Mouse (Mus musculus) lung, embryonic 16.5 days (tissue): ENCODE measurements around the gene Cdh5. TPM values are rescaled to one million over a fixed set of nuclear protein-coding genes. Genes with fewer than 3 reads are reported as not detected.
A peak's percentile ranks its signal among the peaks of the same experiment; 100 is the strongest.

Experiments used
- ATAC-seq: fragments of 200-750 bp; cut with Nextera tagmentation; 2 replicates; pipeline ENCODE4 v1.8.0; 2017; ENCODE audit warnings: low read depth, mild to moderate bottlenecking, moderate library complexity
- H3K27ac ChIP-seq: fragments of 300-500 bp; sonication (generic); 2 replicates; pipeline ENCODE4 v1.5.1; 2014; ENCODE audit warnings: mild to moderate bottlenecking, control low read depth, low read length
- H3K27me3 ChIP-seq: fragments of 300-500 bp; sonication (generic); 2 replicates; pipeline ENCODE4 v1.6.1; 2014; ENCODE audit warnings: low read depth, low read length, mixed read lengths; ENCODE audit not compliant: control insufficient read depth, insufficient read depth
- H3K36me3 ChIP-seq: fragments of 300-500 bp; sonication (generic); 2 replicates; pipeline ENCODE4 v1.6.1; 2014; ENCODE audit warnings: low read length; ENCODE audit not compliant: control insufficient read depth, insufficient read depth
- H3K4me1 ChIP-seq: fragments of 300-500 bp; sonication (generic); replicated peaks from 2 replicates; pipeline ENCODE4 v1.6.1; 2014; ENCODE audit warnings: low read length, mixed read lengths; ENCODE audit not compliant: control insufficient read depth, insufficient read depth
- H3K4me2 ChIP-seq: fragments of 300-500 bp; sonication (generic); 2 replicates; pipeline ENCODE4 v1.6.1; 2014; ENCODE audit warnings: low read depth, low read length, control low read depth
- H3K4me3 ChIP-seq: fragments of 300-500 bp; sonication (generic); 2 replicates; pipeline ENCODE4 v1.5.1; 2014; ENCODE audit warnings: mild to moderate bottlenecking, low read length, control low read depth
- H3K9ac ChIP-seq: fragments of 300-500 bp; sonication (generic); 2 replicates; pipeline ENCODE4 v1.6.1; 2014; ENCODE audit warnings: low read length, control low read depth
- H3K9me3 ChIP-seq: fragments of 300-500 bp; sonication (generic); 2 replicates; pipeline ENCODE4 v1.6.1; 2016; ENCODE audit warnings: low read length; ENCODE audit not compliant: control insufficient read depth
- WGBS: fragments of 180-500 bp; shearing (Covaris S2); extraction: QIAGEN DNeasy Blood & Tissue Kit; methylation state at CpG from one replicate; pipeline ENCODE4 v1.1.7; 2014; 5-methylcytosine and 5-hydroxymethylcytosine counted together
- polyA plus RNA-seq: library from polyadenylated mRNA; unstranded; fragments of >200 nt; fragmentation: Nextera tagmentation; extraction: Ambion mirVana; gene quantifications from 2 replicates; pipeline ENCODE4 v1.2.1, GENCODE M21; 2015

The Cdh5 gene
- polyA plus RNA-seq, 1 experiment from 2014 or later: 84.0 TPM

GRCm38 (mm10) chr8:104144434-104145216 is 43.2 kb downstream of the Cdh5 start:
- ATAC-seq: no peak
- 66% methylated on average over 13 of the region's 13 CpGs for WGBS

GRCm38 (mm10) chr8:104145981-104146689 is 44.7 kb downstream of the Cdh5 start:
- Histone ChIP-seq H3K4me1 (0 out of 2 replicates have a peak, but pooled peaks cover 3% of the 10 kb centered on the region), H3K36me3 (no peaks in the 10 kb centered on the region), H3K27ac (no peak overlapping the region), H3K27me3 (no peaks in the 10 kb centered on the region), H3K9ac (no peak overlapping the region), H3K9me3 (no peaks in the 10 kb centered on the region), H3K4me3 (no peak overlapping the region), H3K4me2 (no peak overlapping the region)
- WGBS: 31% methylated on average over 15 of the region's 15 CpGs
- ATAC-seq: peak; percentile 73; the same call in 1 of the 2 replicates

More at GRCm38 (mm10) chr8:104144434-104145216, 43.2 kb downstream of the Cdh5 start:
- Histone ChIP-seq H3K9ac (no peak overlapping the region), H3K27me3 (no peaks in the 10 kb centered on the region), H3K36me3 (no peaks in the 10 kb centered on the region), H3K4me2 (no peak overlapping the region), H3K4me1 (0 out of 2 replicates have a peak, but pooled peaks cover 3% of the 10 kb centered on the region), H3K27ac (no peak overlapping the region), H3K4me3 (no peak overlapping the region), H3K9me3 (no peaks in the 10 kb centered on the region)

GRCm38 (mm10) chr8:104146717-104147494 is 45.5 kb downstream of the Cdh5 start:
- Histone ChIP-seq H3K9ac (no peak overlapping the region), H3K4me2 (no peak overlapping the region), H3K4me3 (no peak overlapping the region), H3K27me3 (no peaks in the 10 kb centered on the region), H3K36me3 (no peaks in the 10 kb centered on the region), H3K4me1 (0 out of 2 replicates have a peak, but pooled peaks cover 3% of the 10 kb centered on the region), H3K9me3 (no peaks in the 10 kb centered on the region), H3K27ac (no peak overlapping the region)
- ATAC-seq: no peak
- 75% methylated on average over 15 of the region's 15 CpGs for WGBS

- Histone ChIP-seq H3K27ac (no peak overlapping the region), H3K36me3 (no peaks in the 10 kb centered on the region), H3K4me1 (0 out of 2 replicates have a peak, but pooled peaks cover 3% of the 10 kb centered on the region), H3K9ac (no peak overlapping the region), H3K9me3 (no peaks in the 10 kb centered on the region), H3K4me2 (no peak overlapping the region), H3K27me3 (no peaks in the 10 kb centered on the region), H3K4me3 (no peak overlapping the region)
- ATAC-seq: peak; percentile 5; the same call in 1 of the 2 replicates
- 92% methylated on average over 2 of the region's 2 CpGs for WGBS
Observed at GRCm38 (mm10) chr8:104147947-104148346, 46.5 kb downstream of the Cdh5 start.

- no peak overlapping the region for H3K27ac ChIP-seq
- H3K4me3 ChIP-seq: no peak overlapping the region
- H3K4me1 ChIP-seq: no peaks in the 10 kb centered on the region
- no peaks in the 10 kb centered on the region for H3K36me3 ChIP-seq
- no peak overlapping the region for H3K9ac ChIP-seq
- no peaks in the 10 kb centered on the region for H3K27me3 ChIP-seq
- no peak for ATAC-seq
- WGBS: 67% methylated on average over 5 of the region's 5 CpGs
- H3K4me2 ChIP-seq: no peak overlapping the region
- no peaks in the 10 kb centered on the region for H3K9me3 ChIP-seq
Observed at GRCm38 (mm10) chr8:104160731-104161130, 59.3 kb downstream of the Cdh5 start.

GRCm38 (mm10) chr8:104169461-104169860 is 68.0 kb downstream of the Cdh5 start:
- H3K4me3 ChIP-seq: no peak overlapping the region

GRCm38 (mm10) chr8:104170118-104171049 is 69.0 kb downstream of the Cdh5 start, which contains the start of gene Bean1:
Bean1 (plus strand) TSS chr8:104170442.
- WGBS: 3% methylated on average over 42 of the region's 87 CpGs
- peak; percentile 85 for ATAC-seq
- H3K36me3 ChIP-seq: no peaks in the 10 kb centered on the region
- H3K9ac ChIP-seq: peak within 1 kb of the TSS; percentile 73
- H3K9me3 ChIP-seq: no peaks in the 10 kb centered on the region
- H3K4me2 ChIP-seq: peak within 1 kb of the TSS; percentile 99
- H3K27me3 ChIP-seq: peaks cover 45% of the 10 kb centered on the region
- no peak within 1 kb of the TSS for H3K27ac ChIP-seq
- H3K4me1 ChIP-seq: peaks cover 4% of the 10 kb centered on the region; the same call in 1 of the 2 replicates
- H3K4me3 ChIP-seq: peak within 1 kb of the TSS; percentile 63

More at GRCm38 (mm10) chr8:104169461-104169860, 68.0 kb downstream of the Cdh5 start:
- Histone ChIP-seq H3K9ac (no peak overlapping the region), H3K27ac (no peak overlapping the region), H3K4me2 (no peak overlapping the region), H3K4me1 (peaks cover 4% of the 10 kb centered on the region; the same call in 1 of the 2 replicates), H3K27me3 (peaks cover 45% of the 10 kb centered on the region), H3K9me3 (no peaks in the 10 kb centered on the region), H3K36me3 (no peaks in the 10 kb centered on the region)
- WGBS: 76% methylated on average over 3 of the region's 3 CpGs
- no peak for ATAC-seq

- Histone ChIP-seq H3K9ac (peak overlapping the region; percentile 73), H3K4me1 (peaks cover 4% of the 10 kb centered on the region; the same call in 1 of the 2 replicates), H3K27ac (no peak overlapping the region), H3K4me2 (peak overlapping the region; percentile 99), H3K4me3 (peak overlapping the region; percentile 63), H3K27me3 (peaks cover 45% of the 10 kb centered on the region), H3K36me3 (no peaks in the 10 kb centered on the region), H3K9me3 (no peaks in the 10 kb centered on the region)
- WGBS: 4% methylated on average over 23 of the region's 32 CpGs
- ATAC-seq: no peak
Observed at GRCm38 (mm10) chr8:104171050-104171620, 69.7 kb downstream of the Cdh5 start.
